Mouse (Mus musculus) 3T3-L1 (cell line): ENCODE measurements at regions not wholly inside any gene's neighbourhood (a gene's known extent, or its start where the extent isn't known, plus 50 kb on each side); places are given as distances from the start of the nearest gene placed in this dataset.

ENCODE experiments used
- DNase-seq: peaks from one replicate; pipeline ENCODE4 v3.0.0-alpha.2; 2015; ENCODE audit warnings: low read depth, low spot score

- DNase-seq = peak; percentile 45
These were observed 93.7 kb upstream of the Zmiz1 start for GRCm38 (mm10) chr14:25365226-25365800.

- peak; percentile 37 for DNase-seq
These were observed 93.0 kb upstream of the Zmiz1 start for GRCm38 (mm10) chr14:25366009-25366408.

- peak; percentile 46 for DNase-seq
These were observed 88.5 kb upstream of the Zmiz1 start for GRCm38 (mm10) chr14:25370306-25371020.

GRCm38 (mm10) chr14:25371021-25371400 is 88.0 kb upstream of the Zmiz1 start:
- DNase-seq = no peak

- DNase-seq = peak; percentile 76
These were observed 87.3 kb upstream of the Zmiz1 start for GRCm38 (mm10) chr14:25371661-25372060.

GRCm38 (mm10) chr14:25372581-25372980 is 86.4 kb upstream of the Zmiz1 start:
- no peak for DNase-seq

GRCm38 (mm10) chr14:25373167-25373566 is 85.8 kb upstream of the Zmiz1 start:
- no peak for DNase-seq

- no peak for DNase-seq
These were observed 84.0 kb upstream of the Zmiz1 start for GRCm38 (mm10) chr14:25375001-25375400.

GRCm38 (mm10) chr14:25377091-25377490 is 81.9 kb upstream of the Zmiz1 start:
- DNase-seq = no peak

- no peak for DNase-seq
These were observed 81.5 kb upstream of the Zmiz1 start for GRCm38 (mm10) chr14:25377554-25377899.

GRCm38 (mm10) chr14:25377900-25378716 is 80.9 kb upstream of the Zmiz1 start:
- peak; percentile 88 for DNase-seq

GRCm38 (mm10) chr14:25378717-25379224 is 80.2 kb upstream of the Zmiz1 start:
- peak; percentile 73 for DNase-seq

- DNase-seq = no peak
These were observed 75.7 kb upstream of the Zmiz1 start for GRCm38 (mm10) chr14:25383169-25383824.

GRCm38 (mm10) chr14:25385644-25386043 is 73.3 kb upstream of the Zmiz1 start:
- no peak for DNase-seq

GRCm38 (mm10) chr14:25387780-25388179 is 71.2 kb upstream of the Zmiz1 start:
- no peak for DNase-seq

GRCm38 (mm10) chr14:25389314-25389713 is 69.7 kb upstream of the Zmiz1 start:
- no peak for DNase-seq

GRCm38 (mm10) chr14:25392412-25392811 is 66.6 kb upstream of the Zmiz1 start:
- DNase-seq = no peak

GRCm38 (mm10) chr14:25392940-25393339 is 66.0 kb upstream of the Zmiz1 start:
- no peak for DNase-seq

- DNase-seq = no peak
These were observed 64.1 kb upstream of the Zmiz1 start for GRCm38 (mm10) chr14:25394931-25395330.

GRCm38 (mm10) chr14:25396990-25397531 is 61.9 kb upstream of the Zmiz1 start:
- DNase-seq = peak; percentile 38

GRCm38 (mm10) chr14:25397751-25398150 is 61.2 kb upstream of the Zmiz1 start:
- no peak for DNase-seq

- DNase-seq = no peak
These were observed 60.2 kb upstream of the Zmiz1 start for GRCm38 (mm10) chr14:25398745-25399144.
